Mouse (Mus musculus) CH12.LX (cell line): ENCODE data around the gene A930033H14Rik. TPM values are rescaled to one million over a fixed set of nuclear protein-coding genes. Genes with fewer than 3 reads are reported as not detected.

Experiments used
- DNase-seq: peaks from one replicate; pipeline ENCODE4 v3.0.0-alpha.2; 2013; ENCODE audit errors: extremely low read depth
- H3K27ac ChIP-seq: 2 replicates; pipeline ENCODE4 v1.5.1; 2012; ENCODE audit warnings: low read depth, mild to moderate bottlenecking, control low read depth, moderate library complexity; ENCODE audit not compliant: insufficient read depth
- H3K27me3 ChIP-seq: replicated peaks from 2 replicates; pipeline ENCODE3; 2012; ENCODE audit warnings: inconsistent platforms
- H3K36me3 ChIP-seq, 2 experiments: replicated peaks in 1 of 2; 2 replicates each; pipeline versions ENCODE3 to v1.6.1; 2012; ENCODE audit warnings: inconsistent platforms in 1 of 2, low read length in 1 of 2, mild to moderate bottlenecking in 1 of 2, mixed read lengths in 1 of 2, moderate library complexity in 1 of 2; ENCODE audit not compliant: control insufficient read depth in 1 of 2, insufficient read depth in 1 of 2
- H3K4me1 ChIP-seq, 2 experiments: 2 replicates each; pipeline ENCODE4 v1.6.1; 2012; ENCODE audit warnings: inconsistent platforms in 1 of 2, moderate library complexity in 1 of 2; ENCODE audit not compliant: insufficient read depth in 2 of 2, control insufficient read depth in 1 of 2
- H3K4me2 ChIP-seq: 2 replicates; pipeline ENCODE4 v1.6.1; 2012; ENCODE audit warnings: low read depth, mild to moderate bottlenecking, control low read depth; ENCODE audit not compliant: poor library complexity, insufficient read depth, severe bottlenecking
- H3K4me3 ChIP-seq, 3 experiments: fragments of 150-350 bp in 1 of 3; sonication (generic) in 1 of 3; replicated peaks in 1 of 3; 2 replicates each; pipeline versions ENCODE3 to v1.5.1; 2011 to 2012; ENCODE audit warnings: low read depth in 2 of 3, low read length in 2 of 3, mild to moderate bottlenecking in 2 of 3, moderate library complexity in 2 of 3, control low read depth in 1 of 3, improper control_type of control experiment in 1 of 3, inconsistent platforms in 1 of 3, mixed read lengths in 1 of 3; ENCODE audit not compliant: poor library complexity in 1 of 3
- H3K79me2 ChIP-seq: replicated peaks from 2 replicates; pipeline ENCODE4 v1.6.1; 2012; ENCODE audit warnings: mild to moderate bottlenecking, moderate library complexity; ENCODE audit not compliant: control insufficient read depth, poor library complexity, insufficient read depth, severe bottlenecking; ENCODE audit errors: extremely low read depth
- H3K9ac ChIP-seq: 2 replicates; pipeline ENCODE4 v1.6.1; 2012; ENCODE audit warnings: low read depth, mild to moderate bottlenecking, control low read depth, moderate library complexity; ENCODE audit not compliant: insufficient read depth
- H3K9me3 ChIP-seq: replicated peaks from 2 replicates; pipeline ENCODE3; 2012; ENCODE audit warnings: low read length, inconsistent platforms, mixed read lengths
- BHLHE40 ChIP-seq: IDR thresholded peaks from 2 replicates; pipeline ENCODE4 v1.6.1; 2011; ENCODE audit warnings: mild to moderate bottlenecking, low read depth, low read length, improper control_type of control experiment
- CHD1 ChIP-seq: IDR thresholded peaks from 2 replicates; pipeline ENCODE4 v1.6.1; 2012; ENCODE audit warnings: low read depth, low read length, improper control_type of control experiment, inconsistent platforms
- CHD2 ChIP-seq: IDR thresholded peaks from 2 replicates; pipeline ENCODE4 v1.6.1; 2011; ENCODE audit warnings: low read length, improper control_type of control experiment
- CTCF ChIP-seq, 2 experiments: IDR thresholded peaks in 1 of 2; conservative IDR thresholded peaks in 1 of 2; 2 replicates each; pipeline ENCODE4 v1.5.1; 2011 to 2012; ENCODE audit warnings: low read depth in 2 of 2, low read length in 2 of 2, improper control_type of control experiment in 1 of 2, inconsistent platforms in 1 of 2, mild to moderate bottlenecking in 1 of 2, moderate library complexity in 1 of 2
- E2F4 ChIP-seq: IDR thresholded peaks from 2 replicates; pipeline ENCODE4 v1.6.1; 2011; ENCODE audit warnings: low read depth, low read length, improper control_type of control experiment; ENCODE audit not compliant: insufficient replicate concordance
- ELF1 ChIP-seq: IDR thresholded peaks from 2 replicates; pipeline ENCODE4 v1.6.1; 2014; ENCODE audit warnings: low read depth, mild to moderate bottlenecking, inconsistent platforms, low read length, improper control_type of control experiment
- EP300 ChIP-seq: IDR thresholded peaks from 2 replicates; pipeline ENCODE4 v1.6.1; 2011; ENCODE audit warnings: low read length, improper control_type of control experiment
- ETS1 ChIP-seq: conservative IDR thresholded peaks from 2 replicates; pipeline ENCODE4 v1.6.1; 2012; ENCODE audit warnings: low read depth, mild to moderate bottlenecking, inconsistent platforms, low read length, improper control_type of control experiment, moderate library complexity
- GABPA ChIP-seq: IDR thresholded peaks from 2 replicates; pipeline ENCODE4 v1.6.1; 2012; ENCODE audit warnings: low read depth, low read length, improper control_type of control experiment, inconsistent platforms; ENCODE audit not compliant: insufficient replicate concordance
- HCFC1 ChIP-seq: IDR thresholded peaks from 2 replicates; pipeline ENCODE4 v1.6.1; 2012; ENCODE audit warnings: low read depth, mild to moderate bottlenecking, inconsistent platforms, low read length, improper control_type of control experiment
- IRF4 ChIP-seq: IDR thresholded peaks from 2 replicates; pipeline ENCODE4 v1.6.1; 2014; ENCODE audit warnings: low read depth, mild to moderate bottlenecking, inconsistent platforms, low read length, improper control_type of control experiment
- JUN ChIP-seq: IDR thresholded peaks from 2 replicates; pipeline ENCODE4 v1.6.1; 2011; ENCODE audit warnings: low read depth, mild to moderate bottlenecking, low read length, improper control_type of control experiment, moderate library complexity; ENCODE audit not compliant: insufficient read depth
- JUND ChIP-seq: conservative IDR thresholded peaks from 2 replicates; pipeline ENCODE4 v1.6.1; 2011; ENCODE audit warnings: low read depth, low read length, improper control_type of control experiment
- KAT2A ChIP-seq: IDR thresholded peaks from 2 replicates; pipeline ENCODE4 v1.6.1; 2012; ENCODE audit warnings: low read length, improper control_type of control experiment, inconsistent platforms; ENCODE audit not compliant: insufficient replicate concordance
- MAFK ChIP-seq: IDR thresholded peaks from 2 replicates; pipeline ENCODE4 v1.6.1; 2011; ENCODE audit warnings: low read length, improper control_type of control experiment; ENCODE audit not compliant: insufficient replicate concordance
- MAX ChIP-seq: IDR thresholded peaks from 2 replicates; pipeline ENCODE4 v1.6.1; 2011; ENCODE audit warnings: low read length, improper control_type of control experiment
- MAZ ChIP-seq: IDR thresholded peaks from 2 replicates; pipeline ENCODE4 v1.6.1; 2012; ENCODE audit warnings: low read depth, mild to moderate bottlenecking, inconsistent platforms, low read length, improper control_type of control experiment, moderate library complexity
- MEF2A ChIP-seq: IDR thresholded peaks from 2 replicates; pipeline ENCODE4 v1.6.1; 2014; ENCODE audit warnings: low read depth, mild to moderate bottlenecking, inconsistent platforms, low read length, improper control_type of control experiment, borderline replicate concordance
- MXI1 ChIP-seq: IDR thresholded peaks from 2 replicates; pipeline ENCODE4 v1.6.1; 2011; ENCODE audit warnings: mild to moderate bottlenecking, low read depth, low read length, improper control_type of control experiment
- MYC ChIP-seq: IDR thresholded peaks from 2 replicates; pipeline ENCODE4 v1.6.1; 2011; ENCODE audit warnings: low read depth, mild to moderate bottlenecking, improper control_type of control experiment, low read length
- NELFE ChIP-seq: IDR thresholded peaks from 2 replicates; pipeline ENCODE4 v1.6.1; 2011; ENCODE audit warnings: low read depth, low read length, improper control_type of control experiment
- NRF1 ChIP-seq: IDR thresholded peaks from 2 replicates; pipeline ENCODE4 v1.6.1; 2014; ENCODE audit warnings: low read depth, mild to moderate bottlenecking, inconsistent platforms, low read length, improper control_type of control experiment, moderate library complexity
- PAX5 ChIP-seq: IDR thresholded peaks from 2 replicates; pipeline ENCODE4 v1.6.1; 2012; ENCODE audit warnings: low read length, inconsistent platforms, mixed read lengths
- POLR2A ChIP-seq: IDR thresholded peaks from 2 replicates; pipeline ENCODE4 v1.6.1; 2011; ENCODE audit warnings: low read depth, mild to moderate bottlenecking, improper control_type of control experiment, low read length
- POLR2AphosphoS2 ChIP-seq: IDR thresholded peaks from 2 replicates; pipeline ENCODE4 v1.6.1; 2011; ENCODE audit warnings: low read depth, low read length, improper control_type of control experiment
- RAD21 ChIP-seq: IDR thresholded peaks from 2 replicates; pipeline ENCODE4 v1.6.1; 2011; ENCODE audit warnings: low read depth, mild to moderate bottlenecking, low read length, improper control_type of control experiment, moderate library complexity
- RCOR1 ChIP-seq: conservative IDR thresholded peaks from 2 replicates; pipeline ENCODE4 v1.6.1; 2012; ENCODE audit warnings: low read depth, mild to moderate bottlenecking, inconsistent platforms, low read length, improper control_type of control experiment
- SIN3A ChIP-seq: IDR thresholded peaks from 2 replicates; pipeline ENCODE4 v1.6.1; 2012; ENCODE audit warnings: low read length, improper control_type of control experiment, inconsistent platforms
- SMC3 ChIP-seq: IDR thresholded peaks from 2 replicates; pipeline ENCODE4 v1.6.1; 2011; ENCODE audit warnings: low read depth, low read length, improper control_type of control experiment
- TBP ChIP-seq: conservative IDR thresholded peaks from 2 replicates; pipeline ENCODE4 v1.6.1; 2011; ENCODE audit warnings: low read depth, low read length, improper control_type of control experiment
- TCF12 ChIP-seq: IDR thresholded peaks from 2 replicates; pipeline ENCODE4 v1.6.1; 2014; ENCODE audit warnings: low read depth, mild to moderate bottlenecking, inconsistent platforms, low read length, improper control_type of control experiment
- UBTF ChIP-seq: IDR thresholded peaks from 2 replicates; pipeline ENCODE4 v1.6.1; 2012; ENCODE audit warnings: low read depth, mild to moderate bottlenecking, inconsistent platforms, low read length, improper control_type of control experiment, moderate library complexity
- USF2 ChIP-seq: conservative IDR thresholded peaks from 2 replicates; pipeline ENCODE4 v1.6.1; 2011; ENCODE audit warnings: low read depth, low read length, improper control_type of control experiment
- ZC3H11A ChIP-seq: IDR thresholded peaks from 2 replicates; pipeline ENCODE4 v1.6.1; 2012; ENCODE audit warnings: low read depth, mild to moderate bottlenecking, inconsistent platforms, low read length, improper control_type of control experiment
- ZKSCAN1 ChIP-seq: IDR thresholded peaks from 2 replicates; pipeline ENCODE4 v1.6.1; 2012; ENCODE audit warnings: low read depth, inconsistent platforms, low read length, improper control_type of control experiment, borderline replicate concordance
- ZMIZ1 ChIP-seq: IDR thresholded peaks from 2 replicates; pipeline ENCODE4 v1.6.1; 2012; ENCODE audit warnings: low read depth, mild to moderate bottlenecking, inconsistent platforms, low read length, improper control_type of control experiment
- dilution Hi-C: fragments of 300-500 bp; cut with MboI; formaldehyde crosslinking; loops from 2 replicates; pipeline ENCODE4 v1.14.3; 2020; ENCODE audit warnings: low sequenced_read_pairs; ENCODE audit not compliant: extremely low pct_unique_long_range_greater_than_20kb, extremely low pct_ligation_motif_present
- in situ Hi-C: fragments of 300-500 bp; cut with MboI; formaldehyde crosslinking; loops from 3 replicates; pipeline ENCODE4 v1.14.3; 2019; ENCODE audit warnings: low sequenced_read_pairs, low pct_ligation_motif_present, low pct_unique_long_range_greater_than_20kb, mixed read lengths
- polyA plus RNA-seq: library from polyadenylated mRNA; unstranded; fragments of >175 nt; gene quantifications from 2 replicates; pipeline ENCODE4 v1.2.1, GENCODE M21; 2012; ENCODE audit warnings: low read depth; ENCODE audit not compliant: insufficient read length
- total RNA-seq, 2 experiments: library from RNA; depleted of rRNA; stranded (reverse); fragments of 300-350 nt in 1 of 2; fragments of >200 nt in 1 of 2; gene quantifications; 2 replicates each; pipeline ENCODE4 v1.2.3; 2012 to 2014

The A930033H14Rik gene
- total and polyA plus RNA-seq, 3 experiments: 0.13 to 0.85 (median 0.46) TPM

- peak overlapping the region; percentile 70 for H3K9ac ChIP-seq
- TF ChIP-seq E2F4 (peak; percentile 90; the same call in 1 of the 2 replicates), USF2 (no peak), RCOR1 (0 out of 2 replicates have a peak, but pooled peaks have one; percentile 59), GABPA (no peak), ZC3H11A (peak; percentile 74), CTCF (conservative IDR thresholded peaks at IDR 0.05 in 1 of 2, IDR thresholded peaks at IDR 0.05 in 1 of 2; ENCODE audit: low read depth in 2 of 2, low read length in 2 of 2) (peak; percentile 39 to 89), MAZ (0 out of 2 replicates have a peak, but pooled peaks have one; percentile 53), MEF2A (peak; percentile 53; the same call in 1 of the 2 replicates), SIN3A (peak; percentile 40; the same call in 1 of the 2 replicates), NRF1 (no peak), EP300 (peak; percentile 70), MYC (no peak), MAX (0 out of 2 replicates have a peak, but pooled peaks have one; percentile 44), TCF12 (peak; percentile 46; the same call in 1 of the 2 replicates), JUN (no peak; the same call in 1 of the 2 replicates), UBTF (0 out of 2 replicates have a peak, but pooled peaks have one; percentile 54), ETS1 (peak; percentile 69), MXI1 (no peak), JUND (0 out of 2 replicates have a peak, but pooled peaks have one; percentile 45), MAFK (0 out of 2 replicates have a peak, but pooled peaks have one; percentile 1), POLR2A (no peak), BHLHE40 (no peak; the same call in 1 of the 2 replicates), IRF4 (peak; percentile 62; the same call in 1 of the 2 replicates), HCFC1 (no peak; the same call in 1 of the 2 replicates), ELF1 (no peak), PAX5 (no peak), SMC3 (peak; percentile 81), RAD21 (peak; percentile 92), CHD2 (peak; percentile 2; the same call in 1 of the 2 replicates), POLR2AphosphoS2 (no peak), KAT2A (no peak), TBP (no peak), ZKSCAN1 (peak; percentile 50; the same call in 1 of the 2 replicates), CHD1 (peak; percentile 43; the same call in 1 of the 2 replicates), NELFE (peak; percentile 42; the same call in 1 of the 2 replicates), ZMIZ1 (no peak)
These were observed 26.7 kb downstream of the A930033H14Rik start for GRCm38 (mm10) chr10:69185894-69186893.

More at GRCm38 (mm10) chr10:69185894-69186893, 26.7 kb downstream of the A930033H14Rik start:
- dilution Hi-C loops (no loop called here), in situ Hi-C loops (loop anchor here (5.0 kb wide), 1 partner anchor 121 kb away; no protein-coding TSS in a partner anchor)
- Histone ChIP-seq H3K4me3 (peak overlapping the region in 2 of 3 experiments; percentile 33 to 35), H3K9me3 (peaks cover 8% of the 10 kb centered on the region), H3K27ac (no peak overlapping the region), H3K79me2 (no peaks in the 10 kb centered on the region), H3K4me1 (peaks cover 17 to 28% of the 10 kb centered on the region in 2 experiments), H3K36me3 (no peaks in the 10 kb centered on the region), H3K4me2 (peak overlapping the region; percentile 63), H3K27me3 (no peaks in the 10 kb centered on the region)
- peak; percentile 84 for DNase-seq
